Mouse (Mus musculus): ENCODE data around the gene Mtmr12. TPM values are rescaled to one million over a fixed set of nuclear protein-coding genes. Genes with fewer than 3 reads are reported as not detected.
A peak's percentile ranks its signal among the peaks of the same experiment; 100 is the strongest.

Mtmr12 gene
- polyA plus RNA-seq, 1 experiment, result 25.9 TPM

DNA sequence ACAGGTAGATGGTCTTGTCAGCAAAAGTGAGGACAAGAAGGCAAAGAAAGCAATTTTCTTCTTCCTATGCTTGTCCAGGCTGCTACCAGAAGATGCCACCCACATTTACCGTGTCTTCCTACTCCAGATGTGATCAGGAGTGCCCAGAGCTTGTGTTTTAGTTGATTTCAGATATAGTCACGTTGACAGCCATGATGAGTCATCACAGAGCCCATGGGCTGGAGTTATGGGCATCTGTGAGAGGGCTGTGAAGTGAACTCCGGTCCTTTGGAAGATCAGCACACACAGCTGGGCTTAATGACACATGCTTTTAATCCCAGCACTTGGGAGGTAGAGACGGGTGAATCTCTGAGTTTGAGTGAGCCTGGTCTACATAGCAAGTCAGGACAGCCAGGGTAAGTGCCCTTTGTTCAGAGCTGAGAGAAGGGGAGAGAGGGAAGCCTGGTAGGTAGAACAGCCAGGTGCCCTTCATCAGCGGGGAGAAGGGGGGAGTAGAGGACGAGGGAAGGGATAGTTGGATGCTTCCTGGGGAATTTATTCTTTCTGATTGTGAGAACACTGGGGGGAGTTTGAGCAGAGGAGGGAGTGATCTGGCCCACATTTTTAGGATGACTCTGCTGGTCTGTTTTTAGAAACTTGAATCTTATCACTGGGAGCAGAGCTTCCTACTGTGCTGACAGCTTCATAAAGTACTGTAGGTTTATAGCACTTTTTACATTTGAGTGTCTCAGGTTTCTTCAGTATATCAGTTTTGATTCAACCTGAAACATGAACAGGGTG lies 40.9 kb downstream of the Mtmr12 start:
- no peak overlapping the region for H3K4me3 ChIP-seq (replicated peaks; ENCODE audit: extremely low read depth, low read depth, low read length)
- WGBS, result 68% methylated on average over 6 of the region's 6 CpGs
- H3K4me1 ChIP-seq (ENCODE audit: control insufficient read depth, insufficient read depth, low read length), result no peaks in the 10 kb centered on the region
- no peak for TF ChIP-seq CTCF (IDR thresholded peaks at IDR 0.05; ENCODE audit: insufficient read depth, low read length)
- TF ChIP-seq POLR2A (IDR thresholded peaks at IDR 0.05; ENCODE audit: borderline replicate concordance, extremely low read depth, low read depth, low read length), result no peak
- no peak for DNase-seq

DNA sequence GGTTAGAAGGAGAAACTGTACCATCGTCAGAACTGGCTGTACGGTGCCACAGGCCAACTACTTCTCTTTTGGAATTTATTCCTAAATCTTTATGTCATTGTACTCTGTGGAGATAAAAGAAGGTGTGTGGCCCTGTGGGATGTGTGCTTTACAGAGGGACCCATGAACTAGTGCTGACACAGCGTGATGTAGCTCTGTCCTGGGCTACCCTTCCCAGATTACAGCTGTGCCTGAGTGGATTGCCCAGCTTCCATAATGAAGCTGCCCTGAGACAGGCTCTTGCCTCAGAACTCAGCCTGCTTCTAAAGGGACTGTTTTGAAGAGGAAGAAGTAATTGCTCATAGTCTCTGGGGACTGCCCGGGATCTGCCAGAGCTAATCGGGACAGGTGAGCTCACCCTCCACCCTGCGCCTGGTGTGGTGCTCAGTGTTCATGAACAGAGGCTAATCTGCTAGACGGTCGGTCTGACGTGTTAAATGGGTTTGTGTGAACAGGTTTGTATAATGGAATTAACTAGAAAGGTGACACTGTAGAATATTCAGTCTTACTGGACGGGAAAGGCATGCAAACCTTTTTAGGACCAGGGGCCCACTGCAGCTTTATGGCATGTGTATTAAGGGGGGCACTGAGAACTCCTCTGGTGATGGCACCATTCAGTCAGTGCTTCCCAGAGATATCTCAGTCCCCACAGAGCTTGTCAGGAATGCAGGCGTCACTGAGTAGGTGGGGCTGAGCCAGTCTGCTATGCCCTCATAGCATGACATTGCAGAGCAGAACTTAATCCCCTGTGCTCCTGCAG lies 41.7 kb downstream of the Mtmr12 start:
- no peak for DNase-seq
- H3K4me1 ChIP-seq (ENCODE audit: control insufficient read depth, insufficient read depth, low read length), result no peaks in the 10 kb centered on the region
- no peak overlapping the region for H3K4me3 ChIP-seq (replicated peaks; ENCODE audit: extremely low read depth, low read depth, low read length)
- 79% methylated on average over 11 of the region's 11 CpGs for WGBS
- TF ChIP-seq POLR2A (IDR thresholded peaks at IDR 0.05; ENCODE audit: borderline replicate concordance, extremely low read depth, low read depth, low read length) (no peak), CTCF (IDR thresholded peaks at IDR 0.05; ENCODE audit: insufficient read depth, low read length) (no peak)

DNA sequence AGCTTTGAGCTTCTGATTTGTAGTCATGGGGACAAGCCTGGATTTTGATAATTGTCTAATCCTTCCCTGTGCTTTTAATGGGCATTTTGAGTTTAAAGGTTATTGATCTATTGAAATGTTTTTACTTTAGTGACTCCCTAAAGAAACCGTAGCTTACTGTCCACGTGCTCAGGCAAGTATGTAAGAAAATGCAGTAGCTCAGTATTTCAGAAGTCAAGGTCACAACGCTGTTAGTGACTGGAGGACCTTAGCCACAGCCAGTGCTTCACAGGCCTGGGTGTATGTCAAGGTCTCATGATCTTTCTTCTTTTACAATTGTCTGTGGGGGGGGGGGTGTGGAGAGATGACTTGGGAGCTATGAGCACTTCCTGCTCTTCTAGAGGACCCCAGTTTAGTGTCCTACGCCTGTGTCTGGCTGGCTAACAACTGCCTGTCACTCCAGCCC lies 42.4 kb downstream of the Mtmr12 start:
- DNase-seq, result no peak
- WGBS, result 83% methylated on average over 4 of the region's 4 CpGs
- H3K4me3 ChIP-seq (replicated peaks; ENCODE audit: extremely low read depth, low read depth, low read length), result no peak overlapping the region
- TF ChIP-seq POLR2A (IDR thresholded peaks at IDR 0.05; ENCODE audit: borderline replicate concordance, extremely low read depth, low read depth, low read length) (no peak), CTCF (IDR thresholded peaks at IDR 0.05; ENCODE audit: insufficient read depth, low read length) (no peak)
- no peaks in the 10 kb centered on the region; the same call in 1 of the 2 replicates for H3K4me1 ChIP-seq (ENCODE audit: control insufficient read depth, insufficient read depth, low read length)

DNA sequence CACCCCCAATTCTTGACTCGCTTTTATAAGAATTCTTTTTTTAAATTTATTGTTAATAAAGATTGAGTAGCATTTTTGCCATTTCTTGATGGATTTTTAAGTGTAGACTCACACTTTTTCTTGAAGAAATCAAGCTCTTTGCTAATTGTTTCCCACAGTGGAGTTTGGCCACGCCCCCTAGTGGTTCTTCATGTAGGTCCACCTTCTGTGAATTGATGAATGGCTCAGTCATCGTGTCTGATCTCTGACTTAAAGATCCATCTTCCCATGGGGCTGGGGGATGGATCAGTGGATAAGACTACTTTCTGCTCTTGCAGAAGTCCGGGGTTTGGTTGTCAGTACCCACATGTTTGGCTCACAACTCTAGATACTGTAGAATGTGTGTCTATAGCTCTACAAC lies 43.5 kb downstream of the Mtmr12 start:
- H3K4me1 ChIP-seq (ENCODE audit: control insufficient read depth, insufficient read depth, low read length), result no peaks in the 10 kb centered on the region; the same call in 1 of the 2 replicates
- no peak for TF ChIP-seq POLR2A (IDR thresholded peaks at IDR 0.05; ENCODE audit: borderline replicate concordance, extremely low read depth, low read depth, low read length)
- peak; percentile 11; the same call in 1 of the 2 replicates for TF ChIP-seq CTCF (IDR thresholded peaks at IDR 0.05; ENCODE audit: insufficient read depth, low read length)
- H3K4me3 ChIP-seq (replicated peaks; ENCODE audit: extremely low read depth, low read depth, low read length), result no peak overlapping the region
- no peak for DNase-seq
- 54% methylated on average over 4 of the region's 4 CpGs for WGBS

DNA sequence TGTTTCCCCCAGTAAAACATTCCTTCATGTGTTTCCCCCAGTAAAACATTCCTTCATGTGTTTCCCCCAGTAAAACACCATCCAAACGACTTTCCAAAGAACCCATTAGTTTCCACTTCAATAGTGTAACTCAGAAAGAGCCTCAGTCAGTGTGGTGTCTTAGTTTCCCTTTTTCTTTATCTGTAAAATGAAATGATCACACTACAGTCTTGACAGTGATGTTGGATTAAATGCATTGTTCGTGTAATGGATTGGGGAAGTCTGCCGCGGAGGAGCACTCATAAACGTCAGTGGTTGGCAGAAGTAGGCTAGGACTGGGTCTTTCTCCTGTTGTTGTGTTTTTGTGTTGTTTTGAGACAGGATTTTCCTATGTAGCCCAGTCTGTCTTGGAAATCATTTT lies 45.5 kb downstream of the Mtmr12 start:
- no peak overlapping the region for H3K4me3 ChIP-seq (replicated peaks; ENCODE audit: extremely low read depth, low read depth, low read length)
- H3K4me1 ChIP-seq (ENCODE audit: control insufficient read depth, insufficient read depth, low read length), result no peaks in the 10 kb centered on the region; the same call in 1 of the 2 replicates
- no peak for TF ChIP-seq POLR2A (IDR thresholded peaks at IDR 0.05; ENCODE audit: borderline replicate concordance, extremely low read depth, low read depth, low read length)
- TF ChIP-seq CTCF (IDR thresholded peaks at IDR 0.05; ENCODE audit: insufficient read depth, low read length), result no peak
- WGBS, result 72% methylated on average over 5 of the region's 5 CpGs
- no peak for DNase-seq

DNA sequence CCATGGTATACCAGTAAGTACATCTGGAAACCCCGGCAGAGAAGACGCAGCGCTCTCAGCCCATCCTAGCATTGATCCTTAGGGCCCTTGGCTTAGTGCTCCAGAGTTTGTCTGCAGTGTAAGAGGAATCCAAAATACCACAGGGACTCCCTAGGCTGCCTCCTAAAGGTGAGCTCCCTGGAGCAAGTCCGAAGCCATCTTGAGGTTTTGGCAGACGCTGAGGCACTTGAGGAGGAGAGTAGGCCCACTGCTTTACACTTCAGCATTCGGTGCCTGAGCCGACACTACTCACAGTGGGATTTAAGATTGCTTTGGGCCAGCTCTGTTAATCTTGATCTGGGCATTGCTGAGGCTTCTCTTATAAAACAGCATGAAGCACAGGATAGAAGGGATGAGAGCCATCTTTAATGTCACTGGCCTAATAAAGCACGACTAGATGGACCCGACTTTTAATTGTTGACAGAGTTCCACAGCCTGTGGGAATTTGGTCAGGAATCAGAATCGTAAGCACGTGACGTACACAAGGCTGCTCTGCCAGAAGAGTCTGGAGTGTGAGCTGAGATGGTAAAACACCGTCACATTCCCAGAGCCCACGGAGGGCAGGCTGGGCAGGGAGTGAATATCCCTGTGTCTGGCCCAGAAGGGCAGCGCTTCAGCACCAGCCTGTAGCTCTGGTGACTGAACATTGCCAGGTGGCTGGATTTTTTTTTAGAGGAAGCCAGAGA lies 46.8 kb downstream of the Mtmr12 start:
- Histone ChIP-seq H3K4me1 (ENCODE audit: control insufficient read depth, insufficient read depth, low read length) (no peaks in the 10 kb centered on the region; the same call in 1 of the 2 replicates), H3K4me3 (replicated peaks; ENCODE audit: extremely low read depth, low read depth, low read length) (no peak overlapping the region)
- DNase-seq, result no peak
- 77% methylated on average over 15 of the region's 15 CpGs for WGBS
- TF ChIP-seq POLR2A (IDR thresholded peaks at IDR 0.05; ENCODE audit: borderline replicate concordance, extremely low read depth, low read depth, low read length) (no peak), CTCF (IDR thresholded peaks at IDR 0.05; ENCODE audit: insufficient read depth, low read length) (no peak)

DNA sequence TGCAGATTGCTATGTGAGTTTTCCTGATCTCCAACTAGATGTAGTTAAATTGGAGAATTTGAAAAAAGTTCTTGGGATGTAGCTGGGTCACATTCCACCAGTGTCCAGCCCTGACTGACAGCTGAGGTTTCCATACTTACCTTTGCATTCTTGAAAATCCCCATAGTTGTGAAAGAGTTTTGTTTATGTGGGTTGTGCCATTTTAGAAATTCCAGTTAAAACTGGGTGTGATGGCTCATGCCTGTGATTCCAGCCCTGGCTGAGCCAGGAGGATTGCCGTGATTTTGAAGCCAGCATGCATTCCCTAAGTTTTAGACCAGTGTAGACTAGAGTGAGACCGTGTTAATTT lies 47.3 kb downstream of the Mtmr12 start:
- 78% methylated on average over 2 of the region's 2 CpGs for WGBS
- DNase-seq, result no peak
- Histone ChIP-seq H3K4me1 (ENCODE audit: control insufficient read depth, insufficient read depth, low read length) (no peaks in the 10 kb centered on the region; the same call in 1 of the 2 replicates), H3K4me3 (replicated peaks; ENCODE audit: extremely low read depth, low read depth, low read length) (no peak overlapping the region)
- TF ChIP-seq CTCF (IDR thresholded peaks at IDR 0.05; ENCODE audit: insufficient read depth, low read length) (no peak), POLR2A (IDR thresholded peaks at IDR 0.05; ENCODE audit: borderline replicate concordance, extremely low read depth, low read depth, low read length) (no peak)

DNA sequence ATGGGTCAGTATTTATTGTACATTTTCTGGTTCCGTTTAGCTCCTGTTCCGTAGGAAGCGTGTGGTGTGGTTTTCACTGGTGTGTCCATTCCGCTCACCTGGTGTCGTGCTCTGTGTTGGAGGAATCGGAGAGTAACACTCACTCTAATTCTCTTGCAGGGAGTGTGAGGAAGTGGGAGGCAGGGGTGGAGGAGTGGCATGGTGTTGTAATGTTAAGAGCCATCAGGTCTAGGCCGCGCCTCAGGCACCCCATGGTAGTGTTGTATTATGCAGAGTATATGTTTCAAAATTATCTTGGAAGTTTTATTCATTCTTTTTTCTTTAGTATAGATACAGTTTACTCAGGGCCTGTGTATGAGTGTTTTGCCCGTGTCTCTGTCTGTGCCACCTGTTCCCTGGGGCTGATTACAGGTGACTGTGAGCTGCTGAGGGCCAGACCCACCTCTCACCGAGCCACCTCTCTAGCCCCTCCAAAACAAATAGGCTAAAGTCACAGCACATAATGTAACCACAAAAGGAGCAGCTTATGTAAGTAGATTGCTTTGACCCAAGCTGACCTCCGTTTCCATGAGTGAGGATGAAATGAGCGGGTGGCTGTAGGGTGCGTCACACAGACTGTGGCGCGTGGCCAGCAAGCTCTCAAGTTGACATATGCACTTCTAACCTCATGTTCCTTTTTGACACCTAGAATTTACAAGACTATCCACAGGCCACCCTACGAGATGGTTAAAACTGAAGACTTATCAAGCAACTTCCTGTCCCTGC lies 53.1 kb downstream of the Mtmr12 start:
- H3K4me3 ChIP-seq (replicated peaks; ENCODE audit: extremely low read depth, low read depth, low read length), result no peak overlapping the region
- H3K4me1 ChIP-seq (ENCODE audit: control insufficient read depth, insufficient read depth, low read length), result no peaks in the 10 kb centered on the region
- DNase-seq, result no peak
- TF ChIP-seq POLR2A (IDR thresholded peaks at IDR 0.05; ENCODE audit: borderline replicate concordance, extremely low read depth, low read depth, low read length) (peak; percentile 16; the same call in 1 of the 2 replicates), CTCF (IDR thresholded peaks at IDR 0.05; ENCODE audit: insufficient read depth, low read length) (no peak)
- WGBS, result 75% methylated on average over 16 of the region's 16 CpGs

All from lung, adult 2 months (tissue).